Comparison of ENCODE assay signal across 10 mouse cellular contexts in the genomic region with DNA sequence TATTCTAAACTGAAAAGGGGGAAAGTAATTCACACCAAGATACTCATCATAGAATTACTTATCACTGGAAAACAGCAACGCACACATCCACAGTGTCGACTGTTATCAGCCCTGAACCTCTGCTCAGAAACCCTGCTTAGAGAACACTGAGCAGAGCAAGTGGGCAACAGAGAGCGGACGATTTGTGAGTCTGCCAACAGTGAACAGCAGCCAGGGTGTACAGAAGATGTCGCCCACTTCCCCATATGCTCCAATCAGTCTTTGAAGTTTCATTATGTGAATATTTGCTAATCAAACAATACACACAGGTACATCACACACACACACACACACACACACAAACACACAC. TPM values are rescaled to one million over a fixed set of nuclear protein-coding genes. Genes with fewer than 3 reads are reported as not detected.
DNase-seq lines count a peak whose midpoint lies in the region; ATAC-seq and TF ChIP-seq lines count a peak whose summit lies in the region.
"Had no signal": no experiment of that assay in that cellular context is flagged by ENCODE, and none has a peak within 500 bp of the region (broad histone marks: within the 10 kb centered on the region; RNA-seq: fewer than 3 reads in every experiment).

No protein-coding gene starts in this region.

- peak overlapping the region; percentile 31; the same call in 1 of the 2 replicates for H3K4me2 ChIP-seq in lung, embryonic 14.5 days
- no peak overlapping the region for H3K4me2 ChIP-seq in lung, postnatal 0 days (replicated peaks; ENCODE audit: low read depth, low read length)
- H3K4me2 ChIP-seq in hindbrain, embryonic 12.5 days (replicated peaks) = no peak overlapping the region

- H3K27ac ChIP-seq in heart, adult 2 months = peak overlapping the region; percentile 47
- H3K27ac ChIP-seq in lung, embryonic 14.5 days (ENCODE audit: low read depth) = no peak overlapping the region
- H3K27ac ChIP-seq in lung, postnatal 0 days (ENCODE audit: low read length) = no peak overlapping the region
- peak overlapping the region; percentile 59 for H3K27ac ChIP-seq in layer of hippocampus, adult 2 months
- H3K27ac ChIP-seq in hindbrain, embryonic 12.5 days = no peak overlapping the region

- H3K79me2 ChIP-seq in heart, adult 2 months (replicated peaks; ENCODE audit: control insufficient read depth, insufficient read depth, low read length) = peaks cover 5% of the 10 kb centered on the region

- intact Hi-C loops in heart, adult 2 months (cut with DNase I) = no loop called here
- intact Hi-C loops in heart, postnatal 25 days (cut with DNase I) = no loop called here

- H3K4me3 ChIP-seq in heart, adult 2 months = no peak overlapping the region
- H3K4me3 ChIP-seq in lung, embryonic 14.5 days (ENCODE audit: low read depth, low read length) = no peak overlapping the region
- H3K4me3 ChIP-seq in lung, postnatal 0 days (ENCODE audit: low read depth, low read length) = no peak overlapping the region
- H3K4me3 ChIP-seq in layer of hippocampus, adult 2 months = no peak overlapping the region
- peak overlapping the region; percentile 87 for H3K4me3 ChIP-seq in megakaryocyte, embryonic 14.5 days (replicated peaks)
- no peak overlapping the region for H3K4me3 ChIP-seq in hindbrain, embryonic 12.5 days

- peaks cover 32% of the 10 kb centered on the region for H3K4me1 ChIP-seq in heart, adult 2 months (ENCODE audit: control insufficient read depth, insufficient read depth, low read length)
- peaks cover 14% of the 10 kb centered on the region for H3K4me1 ChIP-seq in lung, embryonic 14.5 days (ENCODE audit: insufficient read depth)
- peaks cover 13% of the 10 kb centered on the region; the same call in 1 of the 2 replicates for H3K4me1 ChIP-seq in lung, postnatal 0 days (ENCODE audit: insufficient read depth, low read depth, low read length)
- peaks cover 66% of the 10 kb centered on the region for H3K4me1 ChIP-seq in megakaryocyte, embryonic 14.5 days
- peaks cover 21% of the 10 kb centered on the region for H3K4me1 ChIP-seq in hindbrain, embryonic 12.5 days

- no peak for TF ChIP-seq EP300 in heart, adult 2 months (IDR thresholded peaks at IDR 0.05; ENCODE audit: insufficient read depth, low read depth, low read length)
- no peak for TF ChIP-seq EP300 in lung, postnatal 0 days (IDR thresholded peaks at IDR 0.05)

- no peaks in the 10 kb centered on the region for H3K9me3 ChIP-seq in lung, embryonic 14.5 days (ENCODE audit: low read depth, low read length)
- no peaks in the 10 kb centered on the region for H3K9me3 ChIP-seq in lung, postnatal 0 days (ENCODE audit: low read length)
- no peaks in the 10 kb centered on the region for H3K9me3 ChIP-seq in megakaryocyte, embryonic 14.5 days
- no peaks in the 10 kb centered on the region for H3K9me3 ChIP-seq in hindbrain, embryonic 12.5 days (replicated peaks)

- ATAC-seq in lung, embryonic 14.5 days (ENCODE audit: insufficient read depth) = no peak
- ATAC-seq in lung, postnatal 0 days = no peak
- no peak for ATAC-seq in hindbrain, embryonic 12.5 days (ENCODE audit: low FRiP score)
- ATAC-seq: forebrain, embryonic 14.5 days had no signal

- H3K36me3 ChIP-seq in heart, adult 2 months (ENCODE audit: control insufficient read depth, insufficient read depth, low read length) = peaks cover 16% of the 10 kb centered on the region
- H3K36me3 ChIP-seq in lung, embryonic 14.5 days (ENCODE audit: insufficient read depth) = peaks cover 24% of the 10 kb centered on the region
- no peaks in the 10 kb centered on the region for H3K36me3 ChIP-seq in lung, postnatal 0 days (ENCODE audit: insufficient read depth, low read length)
- H3K36me3 ChIP-seq in megakaryocyte, embryonic 14.5 days (replicated peaks; ENCODE audit: low read length) = peaks cover 14% of the 10 kb centered on the region
- peaks cover 18% of the 10 kb centered on the region for H3K36me3 ChIP-seq in hindbrain, embryonic 12.5 days

- no peak for TF ChIP-seq POLR2A in heart, adult 2 months (IDR thresholded peaks at IDR 0.05; ENCODE audit: insufficient read depth, low read depth, low read length)

- TF ChIP-seq CTCF in heart, adult 2 months (IDR thresholded peaks at IDR 0.05) = no peak
- no peak for TF ChIP-seq CTCF in lung, embryonic 14.5 days (IDR thresholded peaks at IDR 0.05; ENCODE audit: low read depth)
- no peak for TF ChIP-seq CTCF in lung, postnatal 0 days (IDR thresholded peaks at IDR 0.05)
- no peak for TF ChIP-seq CTCF in layer of hippocampus, adult 2 months (conservative IDR thresholded peaks at IDR 0.05)

- DNase-seq in heart, adult 2 months = no peak
- no peak for DNase-seq in heart, postnatal 25 days (ENCODE audit: low spot score)
- DNase-seq in lung, embryonic 14.5 days = no peak
- no peak for DNase-seq in lung, postnatal 0 days (ENCODE audit: low spot score)
- DNase-seq in layer of hippocampus, adult 2 months (ENCODE audit: low spot score in 2 of 2) = peak; percentile 55 to 56
- no peak for DNase-seq in gastrocnemius, postnatal 10 days
- DNase-seq: heart, postnatal 36 days had no signal

- no peak overlapping the region for H3K9ac ChIP-seq in heart, adult 2 months (ENCODE audit: low read depth, low read length)
- no peak overlapping the region for H3K9ac ChIP-seq in lung, embryonic 14.5 days
- no peak overlapping the region for H3K9ac ChIP-seq in lung, postnatal 0 days (replicated peaks; ENCODE audit: low read depth)
- H3K9ac ChIP-seq in hindbrain, embryonic 12.5 days = no peak overlapping the region

- no peaks in the 10 kb centered on the region for H3K27me3 ChIP-seq in heart, adult 2 months (ENCODE audit: control insufficient read depth, insufficient read depth, low read length)
- no peaks in the 10 kb centered on the region for H3K27me3 ChIP-seq in lung, embryonic 14.5 days (ENCODE audit: insufficient read depth, low read length)
- H3K27me3 ChIP-seq in lung, postnatal 0 days (replicated peaks; ENCODE audit: insufficient read depth, low read length) = no peaks in the 10 kb centered on the region
- H3K27me3 ChIP-seq in megakaryocyte, embryonic 14.5 days (replicated peaks) = no peaks in the 10 kb centered on the region
- H3K27me3 ChIP-seq in hindbrain, embryonic 12.5 days = no peaks in the 10 kb centered on the region

- WGBS in heart, adult 2 months = 27% methylated on average over 5 of the region's 5 CpGs
- 58% methylated on average over 5 of the region's 5 CpGs for WGBS in lung, embryonic 14.5 days
- 45% methylated on average over 5 of the region's 5 CpGs for WGBS in lung, postnatal 0 days
- 81% methylated on average over 5 of the region's 5 CpGs for WGBS in hindbrain, embryonic 12.5 days

RNA-seq across cellular contexts. Expression of gene Smad1, which starts 23.6 kb away (rescaled TPM):
- 10 to 100 TPM; 12.7 to 14.0 TPM for total RNA-seq in heart, adult 2 months (2021)
- 18.0 and 18.7 TPM in 2 replicates for polyA plus RNA-seq in heart, adult 2 months (2012; rRNA removed)
- 10 to 100 TPM; 14.5 to 16.3 TPM for total RNA-seq in heart, postnatal 25 days (2021)
- polyA plus RNA-seq in lung, embryonic 14.5 days (2014; fragmentation: Nextera tagmentation; extraction: Ambion mirVana) = 52.1 and 52.2 TPM in 2 replicates
- 23.0 and 25.1 TPM in 2 replicates for polyA plus RNA-seq in lung, postnatal 0 days (2015; fragmentation: Nextera tagmentation; extraction: Ambion mirVana)
- total RNA-seq in layer of hippocampus, adult 2 months (2021) = 10 to 100 TPM; 23.9 to 24.5 TPM
- polyA plus RNA-seq in megakaryocyte, embryonic 14.5 days (2012; ENCODE audit: insufficient read depth, low replicate concordance) = 8.0 and 25.1 TPM in 2 replicates
- polyA plus RNA-seq in hindbrain, embryonic 12.5 days (2016; fragmentation: Nextera tagmentation; extraction: Ambion mirVana) = 76.9 and 82.3 TPM in 2 replicates
- total RNA-seq in gastrocnemius, postnatal 10 days (2021) = 10 to 100 TPM; 34.2 to 38.3 TPM

Comparison
In these comparisons a context has a peak if more than half of its experiments do, and no peak if none do; other contexts are left out.
1. DNase-seq: peak in layer of hippocampus, adult 2 months (2 of 2); none in heart, adult 2 months (0 of 2), heart, postnatal 25 days (single experiment), lung, embryonic 14.5 days (single experiment), lung, postnatal 0 days (single experiment) and gastrocnemius, postnatal 10 days (single experiment).
2. H3K27ac ChIP-seq: peak in heart, adult 2 months (single experiment) and layer of hippocampus, adult 2 months (single experiment); none in lung, embryonic 14.5 days (single experiment), lung, postnatal 0 days (single experiment) and hindbrain, embryonic 12.5 days (single experiment).